Mouse (Mus musculus) liver (tissue): Measurements from ENCODE around the gene Bola1.
"Not testable (repeated sequence)": the region's sequence is repeated elsewhere in the genome, so short reads cannot be mapped to it uniquely, and the experiment has no call there.

Source experiments
- DNase-seq: peaks from one replicate; pipeline ENCODE4 v3.0.0-alpha.2; 2020; ENCODE audit warnings: mixed read lengths

Gene Bola1

GRCm38 (mm10) chr3:96246427-96246856, 26.9 kb upstream of the Bola1 start, which contains the start of gene Hist2h3c1:
Hist2h3c1 (plus strand) TSS chr3:96246685.
- not testable (repeated sequence) for DNase-seq

GRCm38 (mm10) chr3:96246018-96246417, 26.5 kb upstream of the Bola1 start:
- DNase-seq = not testable (repeated sequence)

- peak; percentile 83 for DNase-seq
Observed at GRCm38 (mm10) chr3:96245003-96245886, 25.7 kb upstream of the Bola1 start, which contains the start of gene Hist2h2aa1. Hist2h2aa1 (plus strand) TSS chr3:96245497.

- peak; percentile 44 for DNase-seq
Observed at GRCm38 (mm10) chr3:96243921-96244572, 24.5 kb upstream of the Bola1 start.

- no peak for DNase-seq
Observed at GRCm38 (mm10) chr3:96240799-96241197, 21.3 kb upstream of the Bola1 start.

- peak; percentile 81 for DNase-seq
Observed at GRCm38 (mm10) chr3:96239949-96240798, 20.7 kb upstream of the Bola1 start, which contains the start of gene Hist2h2aa2. Hist2h2aa2 (minus strand) TSS chr3:96240276.

- DNase-seq = not testable (repeated sequence)
Observed at GRCm38 (mm10) chr3:96238954-96239793, 19.7 kb upstream of the Bola1 start, which contains the start of gene Hist2h3c2. Hist2h3c2 (minus strand) TSS chr3:96239127.

- peak; percentile 40 for DNase-seq
Observed at GRCm38 (mm10) chr3:96237904-96238511, 18.5 kb upstream of the Bola1 start.

- peak; percentile 33 for DNase-seq
Observed at GRCm38 (mm10) chr3:96237335-96237903, 17.9 kb upstream of the Bola1 start.

- DNase-seq = no peak
Observed at GRCm38 (mm10) chr3:96236834-96237334, 17.4 kb upstream of the Bola1 start.

- DNase-seq = no peak
Observed at GRCm38 (mm10) chr3:96235836-96236235, 16.3 kb upstream of the Bola1 start.

GRCm38 (mm10) chr3:96234914-96235313, 15.4 kb upstream of the Bola1 start:
- no peak for DNase-seq

- DNase-seq = no peak
Observed at GRCm38 (mm10) chr3:96231758-96232120, 12.2 kb upstream of the Bola1 start.

- no peak for DNase-seq
Observed at GRCm38 (mm10) chr3:96230910-96231757, 11.6 kb upstream of the Bola1 start.

- no peak for DNase-seq
Observed at GRCm38 (mm10) chr3:96230404-96230803, 10.9 kb upstream of the Bola1 start.

GRCm38 (mm10) chr3:96228828-96229227, 9.3 kb upstream of the Bola1 start:
- DNase-seq = no peak

GRCm38 (mm10) chr3:96226695-96227648, 7.5 kb upstream of the Bola1 start:
- DNase-seq = no peak

- no peak for DNase-seq
Observed at GRCm38 (mm10) chr3:96225421-96225820, 5.9 kb upstream of the Bola1 start.
